Mouse (Mus musculus) induced T-regulatory cell, adult 2 months (primary cell): ENCODE measurements around the gene Scn2a.
"Not testable (repeated sequence)": the region's sequence is repeated elsewhere in the genome, so short reads cannot be mapped to it uniquely, and the experiment has no call there.

Experiments used
- DNase-seq: peaks from one replicate; pipeline ENCODE4 v3.0.0-alpha.2; 2012; ENCODE audit warnings: low read depth

The Scn2a gene

GRCm38 (mm10) chr2:65700246-65700645 lies 79.7 kb downstream of the Scn2a start:
- no peak for DNase-seq

- no peak for DNase-seq
Measured at GRCm38 (mm10) chr2:65701175-65701574, 80.6 kb downstream of the Scn2a start.

GRCm38 (mm10) chr2:65722219-65722800 lies 101.7 kb downstream of the Scn2a start:
- no peak for DNase-seq

GRCm38 (mm10) chr2:65745400-65745799 lies 124.8 kb downstream of the Scn2a start:
- no peak for DNase-seq

- DNase-seq: no peak
Measured at GRCm38 (mm10) chr2:65782442-65782841, 161.9 kb downstream of the Scn2a start.

GRCm38 (mm10) chr2:65783392-65783791 lies 162.8 kb downstream of the Scn2a start:
- DNase-seq: no peak

- DNase-seq: peak; percentile 74
Measured at GRCm38 (mm10) chr2:65792516-65792915, 171.9 kb downstream of the Scn2a start.

- DNase-seq: no peak
Measured at GRCm38 (mm10) chr2:65793593-65793992, 173.0 kb downstream of the Scn2a start.

- no peak for DNase-seq
Measured at GRCm38 (mm10) chr2:65801054-65801709, 180.6 kb downstream of the Scn2a start.

GRCm38 (mm10) chr2:65806556-65806955 lies 186.0 kb downstream of the Scn2a start:
- DNase-seq: no peak

GRCm38 (mm10) chr2:65811203-65811602 lies 190.6 kb downstream of the Scn2a start:
- not testable (repeated sequence) for DNase-seq
